Mouse (Mus musculus): Measurements from ENCODE around the gene Asb2.

DNA sequence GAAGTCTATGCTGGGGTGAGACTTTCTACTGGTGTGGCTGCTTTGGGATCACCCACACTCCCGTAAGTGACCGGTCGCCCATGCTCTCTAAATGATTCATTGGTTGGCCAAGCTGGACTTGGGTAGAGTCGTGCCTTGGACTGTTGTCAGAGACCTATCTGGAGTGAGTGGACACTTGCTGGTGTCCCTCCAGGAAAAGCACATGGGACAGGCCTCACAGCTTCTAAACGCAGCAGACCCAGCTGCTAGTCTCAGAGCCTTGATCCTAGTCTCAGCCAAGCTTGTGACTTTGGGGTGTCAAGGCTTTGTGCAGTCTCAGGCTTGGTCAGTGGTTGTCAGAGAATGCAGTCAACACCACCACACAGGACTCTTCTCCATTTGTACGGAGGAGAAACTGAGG is 3.1 kb downstream of the Asb2 start:
- TF ChIP-seq CTCF (IDR thresholded peaks at IDR 0.05; ENCODE audit: borderline replicate concordance, insufficient read depth, low read depth, low read length) (no peak), POLR2A (IDR thresholded peaks at IDR 0.05; ENCODE audit: borderline replicate concordance, insufficient read depth, low read length) (no peak)

Data from cerebellum, adult 2 months (tissue).